Mouse (Mus musculus) brown adipose tissue, adult 24 weeks (tissue): ENCODE data around the gene Fabp2. TPM values are rescaled to one million over a fixed set of nuclear protein-coding genes. Genes with fewer than 3 reads are reported as not detected.
"Not testable (repeated sequence)": the region's sequence is repeated elsewhere in the genome, so short reads cannot be mapped to it uniquely, and the experiment has no call there.

Experiments
- H3K27ac ChIP-seq: fragments of 200-500 bp; replicated peaks from 2 replicates; pipeline ENCODE4 v1.5.1; 2012; ENCODE audit warnings: low read depth, mild to moderate bottlenecking, low read length
- H3K4me1 ChIP-seq: fragments of 200-500 bp; 2 replicates; pipeline ENCODE4 v1.6.1; 2012; ENCODE audit warnings: low read length, mixed read lengths; ENCODE audit not compliant: control insufficient read depth, insufficient read depth, insufficient read length
- H3K4me3 ChIP-seq: fragments of 200-500 bp; 2 replicates; pipeline ENCODE4 v1.5.1; 2012; ENCODE audit warnings: low read depth, mild to moderate bottlenecking, low read length, moderate library complexity; ENCODE audit not compliant: insufficient read depth
- polyA plus RNA-seq: library from polyadenylated mRNA; stranded (reverse); fragments of >200 nt; gene quantifications from 2 replicates; pipeline ENCODE4 v1.2.4, GENCODE M21; 2012; ENCODE audit not compliant: missing spikeins, insufficient read depth, insufficient read length

The Fabp2 gene
- polyA plus RNA-seq, 1 experiment = not detected

DNA sequence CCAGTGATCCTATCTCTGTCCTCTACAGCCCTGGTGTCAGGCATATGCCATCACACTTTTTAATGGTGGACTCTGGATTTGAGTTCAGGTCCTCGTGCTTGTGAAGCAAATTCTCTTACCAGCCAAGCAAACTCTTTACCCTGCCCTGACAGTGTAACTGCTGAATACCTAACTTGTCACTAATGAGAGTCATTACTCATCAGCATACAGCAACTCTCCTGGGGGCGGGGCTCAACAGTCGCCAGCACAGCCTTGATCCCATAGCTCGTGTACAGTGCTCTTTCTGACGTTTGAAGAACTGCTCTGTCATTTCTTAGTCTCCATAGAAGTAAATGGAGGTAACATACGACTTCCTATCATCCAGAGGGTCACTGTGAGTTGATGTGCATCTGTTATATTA lies 3.4 kb downstream of the Fabp2 start:
- no peak overlapping the region for H3K4me3 ChIP-seq
- no peaks in the 10 kb centered on the region for H3K4me1 ChIP-seq
- no peak overlapping the region for H3K27ac ChIP-seq

DNA sequence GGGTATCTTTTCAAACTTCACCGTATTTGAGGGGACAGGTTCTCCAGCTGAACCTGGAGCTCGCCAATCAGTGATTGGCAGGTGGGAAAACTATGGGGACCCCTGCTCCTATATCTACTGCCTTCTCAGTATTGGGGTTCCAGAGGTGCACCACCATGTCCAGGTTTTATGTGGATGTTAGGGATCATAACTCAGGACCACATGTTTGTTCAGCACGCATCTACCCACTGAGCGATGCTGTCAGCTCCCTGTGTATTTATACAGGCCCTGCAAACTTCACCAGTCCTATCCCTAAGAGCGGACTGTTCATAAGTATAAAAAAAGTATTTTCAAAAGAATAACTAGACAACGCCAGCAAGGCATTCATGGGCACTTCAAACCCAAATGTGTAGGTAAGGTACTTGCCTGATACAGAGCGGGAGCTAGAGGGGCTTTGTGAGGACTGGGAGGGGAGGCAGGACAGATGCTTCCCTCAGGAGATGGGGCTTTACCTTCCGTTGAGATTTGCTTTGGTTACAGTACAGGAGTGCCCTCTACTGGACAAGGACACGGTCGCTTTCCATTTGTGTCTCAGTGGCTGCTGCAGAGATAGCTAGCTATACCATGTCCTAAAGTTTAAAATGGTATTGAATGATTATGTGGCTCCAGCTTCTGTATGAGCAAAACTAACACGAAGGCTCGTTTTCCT lies 9.0 kb downstream of the Fabp2 start:
- no peaks in the 10 kb centered on the region for H3K4me1 ChIP-seq
- H3K4me3 ChIP-seq = no peak overlapping the region
- H3K27ac ChIP-seq = no peak overlapping the region

DNA sequence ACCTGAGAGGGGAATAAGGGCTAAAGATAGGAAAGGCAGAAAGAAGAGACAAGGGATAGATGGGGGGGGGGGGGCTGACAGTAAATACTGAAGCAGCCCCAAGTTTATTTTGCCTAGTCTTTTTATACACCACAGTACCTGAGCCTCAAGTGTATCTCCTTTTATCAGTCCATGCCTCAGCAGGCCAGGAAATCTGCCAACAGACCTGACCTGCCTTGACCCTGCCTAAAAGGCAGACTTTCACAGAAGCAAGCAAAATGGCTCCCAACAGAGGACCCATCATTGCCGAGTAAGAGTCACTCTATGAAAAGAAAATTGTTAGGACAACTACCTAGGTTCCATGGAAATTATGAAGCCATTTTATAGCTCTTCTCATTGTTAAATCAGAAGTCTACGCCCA lies 13.0 kb downstream of the Fabp2 start:
- Histone ChIP-seq H3K27ac (no peak overlapping the region), H3K4me3 (no peak overlapping the region), H3K4me1 (no peaks in the 10 kb centered on the region)

DNA sequence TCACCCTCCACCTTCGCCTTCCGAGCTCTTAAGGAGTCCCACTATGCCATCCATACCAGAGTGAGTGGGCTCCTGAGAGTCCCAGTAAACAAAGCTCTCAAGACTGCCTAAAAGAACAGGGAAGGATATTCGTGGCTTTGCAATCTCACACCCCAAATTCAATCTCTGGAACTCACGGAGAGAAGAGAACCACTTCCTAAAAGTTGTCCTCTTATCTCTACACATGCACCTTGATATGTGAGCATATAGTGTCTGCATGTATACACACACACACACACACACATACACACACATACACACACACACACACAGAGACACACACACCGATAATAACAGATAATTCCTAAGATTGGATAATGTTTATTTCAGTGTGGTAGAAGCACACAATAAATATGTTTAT lies 20.6 kb downstream of the Fabp2 start:
- Histone ChIP-seq H3K27ac (no peak overlapping the region), H3K4me3 (no peak overlapping the region), H3K4me1 (no peaks in the 10 kb centered on the region)

DNA sequence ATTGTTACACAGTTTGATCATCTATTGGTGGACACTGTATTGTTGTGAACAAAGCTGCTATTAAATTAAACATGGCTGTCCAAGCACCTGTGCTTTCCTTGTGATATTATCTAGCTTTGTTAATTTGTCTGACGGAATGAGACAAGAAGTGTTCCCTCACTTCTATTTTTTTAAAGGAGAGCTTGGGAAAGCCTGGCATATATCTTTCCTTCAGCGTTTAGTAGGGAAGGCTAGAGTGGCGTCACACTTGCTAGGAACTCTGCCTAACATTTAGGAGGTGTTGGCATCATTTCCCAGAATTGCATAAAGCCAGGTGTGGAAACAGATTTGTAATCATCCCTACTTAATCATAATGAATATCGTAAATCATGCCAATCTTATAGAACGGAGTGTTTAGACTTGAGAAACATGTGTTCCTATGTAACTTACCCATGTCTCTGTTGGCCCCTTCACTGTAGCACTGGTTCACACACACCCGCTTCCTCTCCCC lies 21.4 kb downstream of the Fabp2 start:
- H3K4me3 ChIP-seq = no peak overlapping the region
- H3K27ac ChIP-seq = no peak overlapping the region
- peaks cover 3% of the 10 kb centered on the region; the same call in 1 of the 2 replicates for H3K4me1 ChIP-seq

DNA sequence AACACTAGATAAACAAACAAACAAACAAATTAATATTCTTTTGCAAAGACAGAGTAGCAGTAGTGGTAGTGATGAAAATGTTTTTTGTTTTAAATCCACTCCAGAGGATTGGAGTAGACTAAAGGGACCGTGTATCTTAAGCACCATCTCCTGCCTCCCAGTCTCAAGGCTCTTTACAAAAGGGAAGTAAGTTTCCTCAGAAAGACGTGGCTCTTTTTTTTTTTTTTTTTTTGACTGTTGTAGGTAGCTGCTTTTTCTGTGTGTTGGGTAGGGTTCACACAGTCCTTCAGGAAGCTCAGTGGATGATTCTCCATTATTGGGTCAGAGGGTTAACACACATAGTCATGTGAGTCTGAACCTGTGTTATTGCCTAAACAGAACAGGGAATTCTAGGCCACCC lies 23.8 kb downstream of the Fabp2 start:
- Histone ChIP-seq H3K4me1 (peaks cover 3% of the 10 kb centered on the region; the same call in 1 of the 2 replicates), H3K4me3 (no peak overlapping the region), H3K27ac (no peak overlapping the region)

DNA sequence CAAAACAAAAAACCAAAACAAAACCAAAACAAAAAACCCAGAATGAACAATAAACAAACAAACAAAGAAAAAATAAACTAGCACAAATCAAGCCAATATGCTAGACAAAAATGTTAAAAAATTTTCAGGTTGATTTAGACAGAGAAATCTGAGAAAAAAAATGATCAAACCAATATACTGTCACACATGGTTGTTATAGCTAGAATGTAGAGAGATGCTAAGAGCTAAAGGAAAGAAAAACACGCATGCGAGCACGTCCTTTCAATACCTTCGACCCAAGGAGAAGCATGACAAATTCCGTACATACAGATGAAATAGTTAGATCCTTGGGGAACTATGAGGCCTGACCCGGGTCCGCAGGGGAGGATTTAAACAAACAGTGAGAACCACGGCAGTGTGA lies 24.4 kb downstream of the Fabp2 start, which contains the start of gene Gm10959:
TSS of gene Gm10959 (minus strand) at position 101 of the 400 bp plus-strand sequence.
- H3K27ac ChIP-seq = no peak within 1 kb of the TSS
- no peak within 1 kb of the TSS for H3K4me3 ChIP-seq
- peaks cover 3% of the 10 kb centered on the region; the same call in 1 of the 2 replicates for H3K4me1 ChIP-seq

DNA sequence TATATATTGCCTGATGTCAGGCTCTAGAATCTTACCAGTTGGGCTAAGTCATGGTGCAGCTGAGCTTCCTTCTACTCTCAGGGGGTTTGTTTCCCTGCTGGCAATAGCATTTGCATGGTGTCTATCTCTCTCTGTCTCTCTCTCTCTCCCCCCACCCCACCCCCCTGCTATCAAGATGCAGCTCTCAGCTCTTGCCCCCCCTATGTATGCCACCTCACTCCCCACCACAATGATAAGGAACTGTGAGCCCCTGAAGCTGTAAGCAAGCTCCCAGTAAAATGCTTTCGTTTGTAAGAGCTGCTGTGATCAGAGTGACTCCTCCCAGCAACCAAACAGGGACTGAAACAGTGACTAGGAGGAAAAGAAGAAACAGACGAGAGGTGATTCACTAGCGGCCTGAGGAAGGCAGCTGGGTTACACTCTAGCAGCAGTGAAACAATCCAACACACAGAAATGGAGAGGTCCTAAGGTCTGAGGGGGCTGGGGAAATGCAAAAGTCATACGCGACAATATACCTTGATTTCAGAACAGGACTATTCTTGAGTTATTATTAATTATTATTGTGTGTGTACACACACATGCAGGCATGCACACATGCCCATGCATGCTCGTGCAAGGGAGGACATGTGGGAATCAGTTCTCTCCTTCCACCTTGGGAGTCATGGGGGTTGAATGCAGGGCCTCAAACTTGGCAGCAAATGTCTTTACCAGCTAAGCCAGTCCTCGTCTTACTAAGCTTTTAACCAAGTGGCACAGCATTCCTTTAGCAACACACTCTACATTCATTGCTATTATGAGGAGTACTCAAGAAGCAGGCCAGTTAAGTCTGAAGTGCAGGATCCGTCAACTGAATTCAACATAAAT lies 25.9 kb downstream of the Fabp2 start:
- Histone ChIP-seq H3K4me3 (no peak overlapping the region), H3K4me1 (peaks cover 3% of the 10 kb centered on the region; the same call in 1 of the 2 replicates), H3K27ac (peak overlapping the region; percentile 45; the same call in 1 of the 2 replicates)

DNA sequence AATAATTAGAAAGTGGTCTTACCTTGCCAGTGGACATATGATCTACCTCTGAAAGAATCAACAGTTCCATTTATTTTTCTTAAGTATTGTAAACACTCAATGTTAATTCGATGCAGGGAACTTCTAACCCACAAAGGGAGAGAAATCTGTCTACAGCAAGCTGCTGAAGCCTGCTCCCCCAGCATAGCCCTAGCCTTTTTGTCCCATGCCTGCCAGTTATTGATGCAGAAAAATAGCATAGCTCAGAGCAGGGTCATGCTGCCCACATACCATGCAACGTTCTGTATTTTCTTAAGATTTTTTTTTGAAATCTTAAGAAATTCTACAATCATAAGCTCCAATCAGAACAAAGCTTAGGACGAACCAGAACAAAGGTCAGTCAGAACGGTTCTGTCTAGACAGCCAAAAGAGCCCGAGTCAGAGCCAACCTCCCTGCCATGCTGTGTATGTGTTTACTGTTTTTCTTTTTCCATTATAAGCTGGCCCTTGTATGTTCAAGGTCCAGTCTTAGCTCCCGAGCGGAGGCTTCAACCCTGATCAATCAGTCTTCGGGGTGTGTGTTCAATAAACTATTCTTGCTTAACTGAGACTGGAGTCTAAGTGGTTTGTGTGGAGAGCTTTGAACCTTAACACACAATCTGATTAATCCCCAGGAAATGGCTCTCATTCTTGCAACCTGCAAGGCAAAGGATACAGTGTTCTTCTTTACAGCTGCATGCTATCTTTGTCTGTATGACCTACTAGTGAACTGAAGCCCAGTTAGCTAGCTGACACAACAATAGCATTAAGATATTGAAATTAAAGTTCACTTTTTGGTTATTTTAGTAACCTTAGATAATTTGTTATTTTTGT lies 27.0 kb downstream of the Fabp2 start:
- Histone ChIP-seq H3K4me3 (peak overlapping the region; percentile 27; the same call in 1 of the 2 replicates), H3K4me1 (peaks cover 3% of the 10 kb centered on the region; the same call in 1 of the 2 replicates), H3K27ac (peak overlapping the region; percentile 96)

DNA sequence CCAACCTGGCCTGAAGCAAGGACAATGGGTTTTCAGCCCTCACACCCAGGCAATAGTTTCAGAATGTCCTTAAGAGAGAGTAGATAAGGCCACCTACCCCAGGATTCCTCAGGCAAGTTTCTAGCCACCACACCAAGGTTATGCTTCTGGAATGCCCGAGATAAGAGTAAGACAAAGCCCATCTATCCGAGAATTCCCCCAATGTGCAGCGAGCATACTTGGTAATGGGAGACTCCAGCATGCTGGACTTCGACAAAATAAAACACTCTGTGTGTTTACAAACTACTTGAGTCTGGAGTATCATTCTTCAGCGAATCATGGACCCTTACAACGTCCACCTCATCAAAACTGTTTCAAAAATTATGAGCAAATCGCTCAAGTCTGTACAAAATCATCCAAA lies 28.3 kb downstream of the Fabp2 start:
- Histone ChIP-seq H3K27ac (0 out of 2 replicates have a peak overlapping the region, but pooled peaks have one; percentile 26), H3K4me1 (peaks cover 3% of the 10 kb centered on the region; the same call in 1 of the 2 replicates), H3K4me3 (no peak overlapping the region)

DNA sequence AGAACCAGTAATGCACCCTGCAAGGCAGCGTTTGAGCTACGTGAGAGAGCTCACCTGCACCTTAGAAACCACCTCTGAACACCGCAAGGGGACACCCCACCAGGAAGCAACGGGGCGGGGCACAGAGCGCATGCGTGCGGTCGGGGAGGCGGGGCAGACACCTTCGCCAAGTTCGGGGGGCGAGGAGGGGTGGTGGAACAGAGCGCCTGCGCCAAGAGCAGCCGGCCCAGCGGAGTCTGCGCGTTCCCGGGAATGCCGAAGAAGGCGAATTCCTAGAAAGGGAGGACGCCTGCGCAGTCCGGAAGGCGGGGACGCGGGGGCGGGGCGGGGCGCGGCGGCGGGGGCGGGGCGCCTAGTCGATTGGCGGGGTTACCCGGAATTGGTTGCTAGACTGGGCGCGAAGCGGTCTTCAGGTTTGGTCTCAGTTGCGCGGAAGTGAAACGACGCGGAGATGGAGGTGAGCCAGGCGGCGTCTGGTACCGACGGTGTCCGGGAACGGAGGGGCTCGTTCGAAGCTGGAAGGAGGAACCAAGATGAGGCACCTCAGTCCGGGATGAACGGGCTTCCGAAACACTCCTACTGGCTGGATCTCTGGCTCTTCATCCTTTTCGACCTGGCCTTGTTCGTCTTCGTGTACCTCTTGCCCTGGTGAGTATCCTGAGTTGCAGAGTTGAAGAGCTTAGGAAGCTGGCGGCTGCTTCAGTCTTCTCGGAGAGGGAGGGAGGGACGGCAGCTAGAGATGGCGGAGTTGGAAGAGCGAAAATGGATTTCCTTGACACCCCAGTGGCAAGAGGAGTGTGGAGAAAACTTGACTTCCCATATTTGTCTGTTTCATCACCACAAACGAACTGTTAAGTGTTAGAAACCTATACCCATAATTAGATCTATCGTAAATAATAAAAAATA lies 29.4 kb downstream of the Fabp2 start, which contains the start of gene 1810037I17Rik:
TSS of gene 1810037I17Rik (plus strand) at position 195 of the 906 bp plus-strand sequence.
- Histone ChIP-seq H3K4me3 (peak within 1 kb of the TSS; percentile 75), H3K27ac (peak within 1 kb of the TSS; percentile 79)

DNA sequence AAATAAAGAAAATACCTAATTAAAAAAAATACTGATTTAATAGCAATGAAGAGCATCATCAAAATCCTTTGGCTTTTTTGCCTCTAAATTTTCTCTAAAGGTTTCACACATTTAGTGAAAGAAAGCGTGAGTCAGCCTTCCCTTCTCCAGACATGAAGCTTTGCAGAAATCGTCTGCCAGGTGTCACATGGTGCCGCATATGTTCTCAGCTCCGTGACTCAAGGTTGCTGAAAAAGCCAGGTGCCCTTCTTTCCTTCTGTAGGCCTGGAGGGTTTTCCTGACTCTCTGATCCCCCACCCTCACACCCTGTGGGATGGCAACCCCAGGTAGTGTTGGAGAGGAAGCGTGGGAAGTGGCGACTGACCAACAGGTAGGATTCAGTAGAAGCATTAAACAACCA lies 34.9 kb downstream of the Fabp2 start:
- Histone ChIP-seq H3K4me3 (no peak overlapping the region), H3K4me1 (no peaks in the 10 kb centered on the region; the same call in 1 of the 2 replicates), H3K27ac (no peak overlapping the region)

More for the DNA sequence above, 29.4 kb downstream of the Fabp2 start, which contains the start of gene 1810037I17Rik:
- peaks cover 3% of the 10 kb centered on the region; the same call in 1 of the 2 replicates for H3K4me1 ChIP-seq

DNA sequence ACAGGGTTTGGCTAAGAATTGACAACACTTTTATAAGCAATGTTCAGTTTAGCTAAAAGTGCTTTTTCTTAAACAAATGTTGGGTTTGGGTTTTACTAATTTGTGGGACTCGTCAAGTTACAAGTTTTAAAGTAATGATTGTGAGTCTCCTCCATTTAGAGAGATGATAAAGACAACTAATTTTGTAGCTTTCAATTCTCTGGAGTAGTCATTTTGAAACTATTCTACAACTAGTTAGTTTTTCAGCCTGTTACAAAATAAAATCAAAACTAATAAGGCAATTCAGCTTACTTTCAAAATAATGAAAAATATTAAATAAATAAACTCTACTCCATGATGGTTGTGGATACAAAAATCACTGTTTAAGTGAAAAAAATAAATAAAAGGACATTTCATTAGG lies 37.6 kb downstream of the Fabp2 start:
- Histone ChIP-seq H3K27ac (no peak overlapping the region), H3K4me1 (no peaks in the 10 kb centered on the region), H3K4me3 (no peak overlapping the region)

DNA sequence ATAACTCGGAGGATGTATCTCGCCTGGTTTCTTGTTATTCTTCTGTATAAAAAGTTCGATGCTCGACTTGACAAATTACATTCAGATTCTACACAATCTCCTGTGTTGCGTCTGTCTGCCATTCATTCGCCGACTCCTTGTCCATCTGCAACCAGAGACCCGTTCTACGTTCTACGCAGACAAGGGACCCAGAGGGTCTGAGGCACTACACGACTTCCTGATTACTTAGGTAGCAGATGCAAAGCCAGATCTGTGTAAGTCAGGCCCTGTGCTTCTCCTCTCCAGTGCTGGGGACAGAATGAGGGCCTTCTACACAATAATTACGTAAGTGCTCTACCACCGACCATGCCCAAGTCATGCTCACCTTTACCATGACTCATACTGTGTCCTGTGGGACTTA lies 42.3 kb downstream of the Fabp2 start:
- not testable (repeated sequence) for H3K4me3 ChIP-seq, H3K27ac ChIP-seq, H3K4me1 ChIP-seq
